Mouse (Mus musculus): ENCODE data around the gene Rft1. TPM values are rescaled to one million over a fixed set of nuclear protein-coding genes. Genes with fewer than 3 reads are reported as not detected.
A peak's percentile ranks its signal among the peaks of the same experiment; 100 is the strongest.

The Rft1 gene
- total RNA-seq, 1 experiment from 2014 or later = 19.7 TPM

DNA sequence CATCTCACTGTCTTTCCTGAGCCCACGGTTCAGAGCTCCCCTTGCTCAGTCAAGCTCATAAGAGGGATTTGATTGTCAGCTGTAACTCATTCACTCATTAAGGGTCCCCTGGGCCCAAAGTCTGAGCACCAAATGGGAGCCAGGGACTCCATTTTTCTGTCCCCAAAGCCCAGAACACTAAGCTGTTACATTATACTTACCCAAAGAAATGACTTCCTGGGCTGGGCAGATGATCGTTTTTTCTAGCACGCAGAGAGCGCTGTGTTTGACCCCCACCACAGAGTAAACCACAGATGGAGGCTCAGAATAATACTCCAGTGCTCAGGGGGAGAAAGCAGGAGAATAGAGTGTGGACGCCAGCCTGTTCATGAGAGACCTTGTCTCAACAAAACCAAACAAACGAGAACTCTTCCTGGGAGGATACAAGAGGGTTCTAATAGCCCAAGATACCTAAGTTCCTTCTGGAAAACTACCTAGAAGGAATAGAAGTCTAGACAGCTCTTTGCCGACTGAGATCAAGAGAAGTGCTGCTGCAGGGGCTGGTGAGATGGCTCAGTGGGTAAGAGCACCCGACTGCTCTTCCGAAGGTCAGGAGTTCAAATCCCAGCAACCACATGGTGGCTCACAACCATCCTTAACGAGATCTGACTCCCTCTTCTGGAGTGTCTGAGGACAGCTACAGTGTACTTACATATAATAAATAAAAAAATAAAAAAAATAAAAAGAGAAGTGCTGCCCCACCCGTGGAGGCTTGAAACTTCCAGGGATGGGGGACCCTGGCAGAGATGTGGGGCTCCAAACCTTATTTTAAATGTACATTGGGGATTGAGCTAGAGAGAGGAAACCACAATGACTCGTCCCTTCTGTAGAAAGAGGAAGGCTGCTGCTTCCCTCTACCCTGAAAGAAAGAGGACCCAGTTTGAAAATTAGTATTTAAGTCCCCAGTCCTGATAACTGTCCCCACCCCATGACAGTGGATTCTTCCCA lies 27.1 kb upstream of the Rft1 start:
- ATAC-seq (replicated peaks in 1 of 2; ENCODE audit: insufficient read depth in 1 of 2, low FRiP score in 2 of 2, low TSS enrichment in 1 of 2, low read depth in 1 of 2, poor library complexity in 2 of 2, severe bottlenecking in 2 of 2) = peak; percentile 51 to 68

DNA sequence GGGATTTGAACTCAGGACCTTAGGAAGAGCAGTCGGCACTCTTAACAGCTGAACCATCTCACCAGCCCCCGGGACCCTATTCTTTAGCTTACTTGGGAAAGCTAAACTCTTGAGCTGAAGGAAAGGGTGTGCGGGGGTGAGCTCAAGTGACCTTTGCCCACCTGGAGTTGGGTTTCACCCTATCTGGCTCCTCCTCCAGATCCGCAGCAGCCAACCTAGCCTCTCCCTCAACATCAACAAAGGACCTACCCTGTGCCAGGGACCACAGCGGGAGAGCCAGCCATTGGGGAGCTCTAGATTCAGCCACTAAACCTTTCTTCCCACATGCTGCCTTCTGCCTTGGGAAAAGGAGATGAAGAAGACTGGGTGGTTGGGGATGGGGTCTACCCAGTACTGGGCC lies 25.9 kb upstream of the Rft1 start:
- no peak for ATAC-seq (replicated peaks in 1 of 2; ENCODE audit: insufficient read depth in 1 of 2, low FRiP score in 2 of 2, low TSS enrichment in 1 of 2, low read depth in 1 of 2, poor library complexity in 2 of 2, severe bottlenecking in 2 of 2)

DNA sequence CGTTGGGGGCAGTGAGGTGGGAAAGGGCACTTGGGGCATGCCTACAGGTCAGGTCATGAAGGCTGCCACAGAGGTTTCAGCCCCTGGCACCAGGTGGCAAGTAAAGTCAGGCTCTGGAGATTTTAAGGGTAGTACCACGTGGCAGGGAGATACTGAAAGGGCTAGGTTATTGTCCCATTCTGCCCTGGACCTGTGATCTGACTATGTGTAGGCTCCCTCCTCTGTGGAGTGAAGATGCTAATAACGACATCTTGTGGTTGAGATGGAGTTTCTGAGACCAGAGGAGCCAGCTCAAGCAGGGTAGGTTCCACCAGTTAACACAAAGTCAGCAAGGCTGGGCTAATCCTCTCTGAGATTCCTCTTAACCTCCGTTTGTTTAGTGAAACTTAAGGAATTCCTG lies 24.3 kb upstream of the Rft1 start:
- ATAC-seq (replicated peaks in 1 of 2; ENCODE audit: insufficient read depth in 1 of 2, low FRiP score in 2 of 2, low TSS enrichment in 1 of 2, low read depth in 1 of 2, poor library complexity in 2 of 2, severe bottlenecking in 2 of 2) = no peak

DNA sequence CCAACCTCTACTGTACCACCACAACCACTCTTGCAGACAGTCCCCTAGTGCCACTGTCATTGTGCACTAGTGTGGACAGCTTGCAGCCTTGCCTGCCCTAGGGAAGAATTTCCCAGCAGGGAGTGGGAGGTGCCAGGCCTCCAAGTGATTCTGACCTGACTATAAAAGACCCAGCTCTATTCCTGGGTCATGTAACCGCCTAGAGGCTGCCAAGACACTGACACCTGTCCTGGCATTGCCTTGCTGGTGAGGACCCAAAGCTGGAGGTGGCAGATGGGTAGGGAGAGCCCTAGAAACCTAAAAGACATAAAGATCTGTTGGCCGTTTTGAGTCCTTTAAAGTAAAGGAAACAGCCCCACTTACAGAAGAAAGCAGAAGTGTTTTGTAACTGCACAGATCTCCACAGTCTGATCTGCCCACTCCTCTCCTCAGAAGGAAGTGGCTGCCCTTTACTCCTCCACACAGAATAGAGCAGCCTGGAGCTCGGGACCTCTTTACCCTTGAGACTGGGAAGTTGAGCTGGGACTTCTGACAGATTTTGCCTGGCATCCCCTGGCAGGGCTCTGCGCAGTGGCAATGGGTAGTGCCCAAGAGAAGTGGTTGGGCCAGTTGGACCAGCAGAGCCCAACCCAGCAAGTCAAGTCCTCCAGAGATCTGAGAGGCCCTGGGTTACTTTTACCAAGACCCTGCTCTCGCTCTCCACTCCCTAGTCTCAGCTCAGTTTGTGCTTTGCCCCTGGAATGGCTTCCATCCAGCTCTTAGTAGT lies 23.2 kb upstream of the Rft1 start:
- ATAC-seq (replicated peaks in 1 of 2; ENCODE audit: insufficient read depth in 1 of 2, low FRiP score in 2 of 2, low TSS enrichment in 1 of 2, low read depth in 1 of 2, poor library complexity in 2 of 2, severe bottlenecking in 2 of 2) = peak; percentile 61 to 71

DNA sequence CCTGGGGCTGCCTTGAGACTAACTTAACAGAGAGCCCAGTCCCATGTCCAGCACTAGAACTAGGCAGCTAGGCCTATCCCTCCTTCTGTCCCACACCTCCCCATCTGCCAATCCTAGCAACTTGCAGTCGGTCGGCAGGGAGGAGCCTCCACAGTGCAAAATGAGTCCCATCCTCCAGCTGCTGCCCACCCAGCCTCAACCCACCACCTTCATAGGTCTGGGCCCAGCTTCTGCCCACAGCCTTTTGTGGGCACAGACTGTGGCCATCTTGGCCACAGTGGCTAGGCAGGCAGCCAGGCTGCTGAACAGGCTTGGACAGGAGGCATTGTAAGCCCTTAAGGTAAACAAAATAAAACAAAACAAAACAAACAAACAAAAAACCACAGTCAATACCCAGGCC lies 22.3 kb upstream of the Rft1 start:
- ATAC-seq (replicated peaks in 1 of 2; ENCODE audit: insufficient read depth in 1 of 2, low FRiP score in 2 of 2, low TSS enrichment in 1 of 2, low read depth in 1 of 2, poor library complexity in 2 of 2, severe bottlenecking in 2 of 2) = no peak

DNA sequence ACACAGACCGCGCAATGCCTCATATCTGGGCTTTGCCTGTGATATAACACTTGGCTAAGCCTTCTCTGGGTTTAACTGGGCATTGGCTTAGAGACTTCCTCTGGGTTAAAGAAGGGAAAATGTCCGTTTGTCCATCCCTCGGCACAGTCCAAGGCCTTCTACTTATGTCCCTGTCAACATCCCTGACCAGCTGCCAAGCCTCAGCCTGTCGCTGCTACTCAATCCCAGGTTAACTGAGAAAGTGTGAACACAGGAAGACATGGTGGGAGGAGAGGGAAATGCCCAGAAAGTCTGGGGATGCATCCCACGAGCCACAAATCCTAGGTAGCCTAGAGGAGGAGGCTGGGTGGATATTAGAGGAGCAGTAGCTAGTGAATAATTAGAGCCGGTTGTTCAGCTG lies 20.5 kb upstream of the Rft1 start:
- ATAC-seq (replicated peaks in 1 of 2; ENCODE audit: insufficient read depth in 1 of 2, low FRiP score in 2 of 2, low TSS enrichment in 1 of 2, low read depth in 1 of 2, poor library complexity in 2 of 2, severe bottlenecking in 2 of 2) = no peak

DNA sequence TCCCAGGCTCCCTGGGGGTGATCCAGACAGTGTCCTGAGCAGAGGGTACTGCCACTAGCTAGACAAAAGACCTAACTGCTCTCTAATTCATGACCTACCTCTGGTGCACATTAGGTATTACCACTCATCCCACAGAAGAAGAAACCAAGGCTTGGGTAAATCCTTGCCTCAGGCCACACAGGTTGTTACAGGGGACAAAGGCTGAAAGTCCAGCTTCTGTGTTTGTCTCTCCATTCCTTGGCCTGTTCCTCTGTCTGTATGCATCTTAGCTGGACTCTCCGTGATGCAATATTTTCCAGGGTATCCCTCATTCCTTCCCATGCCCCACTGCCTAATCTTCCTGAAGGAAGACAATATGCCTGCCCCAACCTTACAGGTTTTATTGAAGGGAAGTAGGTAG lies 19.7 kb upstream of the Rft1 start:
- no peak for ATAC-seq (replicated peaks in 1 of 2; ENCODE audit: insufficient read depth in 1 of 2, low FRiP score in 2 of 2, low TSS enrichment in 1 of 2, low read depth in 1 of 2, poor library complexity in 2 of 2, severe bottlenecking in 2 of 2)

DNA sequence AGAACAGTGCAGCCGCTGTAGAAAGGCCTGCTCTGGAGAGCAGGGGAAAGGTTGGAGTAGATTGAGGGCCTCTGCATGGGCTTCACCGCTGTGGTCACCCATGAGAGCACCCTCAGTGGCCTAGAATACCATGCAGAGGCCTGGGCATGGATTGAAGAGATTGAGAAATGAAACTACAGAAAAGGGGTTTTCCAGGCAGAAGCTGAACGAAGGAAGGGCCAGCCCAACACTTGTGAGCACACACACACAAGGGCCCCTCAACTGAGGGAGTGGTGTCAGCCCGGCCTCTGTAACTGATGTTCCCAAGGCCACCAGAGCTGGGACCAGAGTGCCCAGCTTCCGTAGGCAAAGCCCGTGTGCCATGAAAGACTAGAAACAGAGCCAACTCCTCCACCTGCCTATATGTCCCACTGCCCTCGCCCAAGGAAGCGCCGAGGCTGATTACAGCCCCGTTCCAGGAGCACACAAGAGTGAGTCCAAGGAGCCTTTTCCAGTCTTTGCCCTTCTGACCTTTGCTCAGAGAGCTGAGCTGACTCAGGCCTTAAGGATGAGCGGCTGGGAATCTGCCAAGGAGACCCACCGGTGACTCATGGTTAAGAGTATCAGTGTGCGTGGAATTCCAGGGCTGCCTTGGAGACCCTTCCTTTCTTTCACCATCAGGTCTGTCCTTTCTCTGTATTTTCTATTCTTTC lies 18.8 kb upstream of the Rft1 start:
- no peak for ATAC-seq (replicated peaks in 1 of 2; ENCODE audit: insufficient read depth in 1 of 2, low FRiP score in 2 of 2, low TSS enrichment in 1 of 2, low read depth in 1 of 2, poor library complexity in 2 of 2, severe bottlenecking in 2 of 2)

DNA sequence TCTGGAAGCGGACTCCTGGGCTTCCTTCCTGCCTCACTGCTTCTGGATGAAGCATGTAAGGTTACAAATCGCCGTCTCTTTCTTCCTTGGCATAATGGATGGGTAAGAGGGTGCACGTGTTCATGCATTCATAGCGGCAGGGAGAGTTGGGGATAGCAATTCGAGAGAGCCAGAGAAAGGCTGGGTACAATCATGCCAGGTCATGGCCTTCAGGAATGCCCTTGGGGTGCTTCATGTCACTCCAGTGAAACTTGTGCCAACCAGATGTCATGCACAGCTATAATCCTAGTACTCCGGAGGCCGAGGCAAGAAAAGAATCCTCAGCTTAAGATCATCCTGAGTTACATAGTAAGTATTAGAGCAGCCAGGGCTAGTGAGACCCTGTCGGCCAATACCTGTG lies 17.7 kb upstream of the Rft1 start:
- no peak for ATAC-seq (replicated peaks in 1 of 2; ENCODE audit: insufficient read depth in 1 of 2, low FRiP score in 2 of 2, low TSS enrichment in 1 of 2, low read depth in 1 of 2, poor library complexity in 2 of 2, severe bottlenecking in 2 of 2)

DNA sequence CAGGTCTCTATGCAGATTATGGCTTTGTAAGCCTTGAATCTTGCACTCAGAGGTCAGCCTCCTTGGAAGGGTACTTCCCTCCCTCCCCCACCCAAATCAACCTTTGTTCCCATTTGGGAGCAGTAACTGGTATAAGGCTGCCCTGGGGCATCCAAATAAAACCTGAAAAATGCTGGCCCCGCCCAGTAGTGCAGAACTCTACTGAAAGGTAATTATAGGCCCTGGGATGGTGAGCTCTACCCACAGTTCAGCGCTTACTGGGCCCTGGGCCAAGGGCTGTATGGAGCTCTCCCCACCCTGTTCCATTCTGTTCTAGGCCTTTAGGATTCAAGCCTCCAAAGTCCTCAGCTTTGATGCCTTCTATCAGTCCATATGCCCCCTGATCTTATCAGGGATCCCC lies 17.1 kb upstream of the Rft1 start:
- ATAC-seq (replicated peaks in 1 of 2; ENCODE audit: insufficient read depth in 1 of 2, low FRiP score in 2 of 2, low TSS enrichment in 1 of 2, low read depth in 1 of 2, poor library complexity in 2 of 2, severe bottlenecking in 2 of 2) = no peak

DNA sequence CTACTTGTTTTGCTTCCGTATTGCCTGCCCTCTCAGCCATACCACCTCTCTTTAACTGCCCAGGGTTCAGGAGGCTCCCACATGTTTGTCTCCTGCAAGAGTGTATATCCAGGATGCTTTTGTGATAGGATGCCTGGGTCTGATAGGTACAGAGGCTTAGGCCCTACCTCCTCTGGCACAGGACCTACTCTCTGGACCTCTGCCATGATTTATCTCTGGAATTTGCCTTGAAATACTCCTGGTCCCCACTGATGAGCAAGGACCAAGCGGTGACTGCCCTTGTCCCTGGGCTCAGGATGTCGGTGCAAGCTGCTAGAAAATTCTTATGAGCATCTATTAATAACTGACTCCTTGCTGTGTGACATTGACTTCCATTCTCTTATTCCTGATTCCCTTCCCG lies 16.2 kb upstream of the Rft1 start:
- ATAC-seq (replicated peaks in 1 of 2; ENCODE audit: insufficient read depth in 1 of 2, low FRiP score in 2 of 2, low TSS enrichment in 1 of 2, low read depth in 1 of 2, poor library complexity in 2 of 2, severe bottlenecking in 2 of 2) = no peak

DNA sequence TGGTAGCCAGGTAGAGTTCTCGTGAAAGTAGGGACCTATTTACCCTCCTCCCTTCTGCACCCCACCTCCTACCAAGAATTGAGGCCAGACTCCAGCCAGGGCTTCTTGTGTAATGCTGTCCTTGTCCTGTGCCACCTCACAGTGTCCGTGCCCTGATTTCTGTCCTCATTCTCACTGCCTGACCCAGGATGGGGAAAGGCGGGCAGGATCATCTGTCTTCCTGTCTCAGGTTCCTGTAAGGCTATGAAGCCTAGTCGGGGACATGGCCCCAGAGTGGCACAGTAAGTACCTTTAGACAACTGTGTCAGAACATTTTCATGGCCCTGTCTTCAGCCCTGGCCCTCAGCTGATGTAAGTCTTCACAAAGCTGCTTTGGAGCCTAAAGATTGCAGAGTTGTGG lies 15.5 kb upstream of the Rft1 start:
- no peak for ATAC-seq (replicated peaks in 1 of 2; ENCODE audit: insufficient read depth in 1 of 2, low FRiP score in 2 of 2, low TSS enrichment in 1 of 2, low read depth in 1 of 2, poor library complexity in 2 of 2, severe bottlenecking in 2 of 2)

DNA sequence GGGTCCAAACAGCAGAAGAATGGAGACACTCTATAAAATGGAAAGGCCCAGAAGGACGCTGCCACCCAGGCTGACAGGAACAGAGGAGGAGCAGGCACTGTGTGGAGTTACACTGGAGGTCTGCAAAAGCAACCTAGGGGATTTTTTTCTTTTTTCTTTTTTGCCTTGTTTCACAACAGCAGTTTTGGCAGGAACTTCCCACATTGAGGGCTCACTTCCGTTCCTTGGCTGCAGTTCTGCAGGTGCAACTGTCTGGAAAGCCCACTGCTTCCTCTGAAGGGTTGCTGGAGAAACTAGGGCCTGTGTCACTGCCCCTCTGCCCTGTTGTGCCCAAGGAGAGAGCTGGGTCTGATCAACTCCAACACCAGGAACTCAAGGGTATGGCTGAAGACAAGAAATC lies 12.4 kb upstream of the Rft1 start:
- peak; percentile 73 to 80 for ATAC-seq (replicated peaks in 1 of 2; ENCODE audit: insufficient read depth in 1 of 2, low FRiP score in 2 of 2, low TSS enrichment in 1 of 2, low read depth in 1 of 2, poor library complexity in 2 of 2, severe bottlenecking in 2 of 2)

DNA sequence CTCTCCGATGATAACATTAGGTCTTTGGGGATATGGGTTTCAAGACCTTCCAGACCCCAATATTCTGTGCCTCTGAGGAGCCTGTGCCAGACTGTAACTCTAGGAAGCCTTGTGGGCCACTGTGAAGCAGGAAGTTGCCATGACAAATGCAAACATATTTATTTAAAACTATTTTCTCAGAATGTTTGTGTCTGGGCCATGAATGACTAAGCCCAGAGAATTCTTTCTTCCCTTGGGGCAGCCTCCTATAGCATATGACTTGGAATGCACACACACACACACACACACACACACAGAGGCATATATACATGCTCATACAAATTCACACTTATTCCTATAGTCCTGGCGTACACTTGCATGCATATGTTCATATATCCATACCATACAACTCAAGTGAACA lies 10.1 kb upstream of the Rft1 start:
- no peak for ATAC-seq (replicated peaks in 1 of 2; ENCODE audit: insufficient read depth in 1 of 2, low FRiP score in 2 of 2, low TSS enrichment in 1 of 2, low read depth in 1 of 2, poor library complexity in 2 of 2, severe bottlenecking in 2 of 2)

DNA sequence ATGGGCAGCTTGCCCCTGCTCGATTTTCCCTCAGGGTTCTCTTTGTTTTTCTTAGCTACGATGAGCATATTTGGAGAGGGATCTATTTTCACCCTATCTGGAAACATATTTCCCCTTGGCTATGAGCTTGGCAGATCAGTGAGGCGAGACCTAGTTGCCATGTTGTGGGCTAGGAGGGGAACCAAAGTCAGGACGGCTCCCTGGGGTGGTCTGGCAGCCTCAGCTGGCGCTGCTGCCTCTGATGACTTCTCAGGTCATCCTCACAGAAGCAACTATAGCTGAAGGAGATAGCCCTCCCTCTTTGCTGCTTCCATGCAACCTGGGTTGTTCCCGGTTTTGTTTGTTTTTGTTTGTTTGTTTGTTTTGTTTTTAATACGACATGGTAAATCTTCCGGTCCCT lies 9.1 kb upstream of the Rft1 start:
- no peak for ATAC-seq (replicated peaks in 1 of 2; ENCODE audit: insufficient read depth in 1 of 2, low FRiP score in 2 of 2, low TSS enrichment in 1 of 2, low read depth in 1 of 2, poor library complexity in 2 of 2, severe bottlenecking in 2 of 2)

DNA sequence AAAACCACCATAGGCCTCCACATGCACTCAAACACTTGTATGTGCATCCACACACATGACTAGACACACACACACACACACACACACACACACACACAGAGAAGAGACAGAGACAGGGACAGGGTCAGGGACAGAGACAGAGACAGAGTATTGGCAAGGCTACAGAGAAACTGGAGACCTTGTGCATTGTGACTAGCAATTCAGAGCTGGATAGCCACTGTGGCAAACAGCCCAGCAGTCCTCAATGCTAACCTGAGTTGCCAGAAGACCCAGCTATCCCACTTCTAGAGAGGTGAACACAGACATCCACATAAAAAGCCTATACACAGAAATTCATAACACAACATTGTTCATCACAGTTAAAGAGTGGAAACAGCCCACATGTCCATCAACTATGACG lies 7.7 kb upstream of the Rft1 start:
- ATAC-seq (replicated peaks in 1 of 2; ENCODE audit: insufficient read depth in 1 of 2, low FRiP score in 2 of 2, low TSS enrichment in 1 of 2, low read depth in 1 of 2, poor library complexity in 2 of 2, severe bottlenecking in 2 of 2) = no peak

DNA sequence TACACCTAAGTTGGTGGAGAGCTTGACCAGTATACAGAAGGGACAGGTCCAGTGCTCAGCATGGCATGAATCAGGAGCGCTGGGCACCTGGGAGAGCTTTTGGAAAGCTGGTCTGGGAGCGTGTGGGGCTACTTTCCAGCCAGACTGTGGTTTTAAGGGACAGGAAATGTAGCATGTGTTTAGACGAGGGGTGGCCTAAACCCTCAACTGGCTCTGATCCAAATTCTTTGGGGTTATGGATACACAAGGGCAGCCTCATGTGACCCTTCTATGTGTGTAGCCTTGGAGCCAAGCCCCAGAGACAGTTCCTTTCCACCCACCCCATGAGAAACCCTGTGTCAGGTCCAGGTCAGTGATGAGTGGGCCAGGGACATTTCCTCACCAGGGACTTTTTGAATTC lies 5.7 kb upstream of the Rft1 start:
- peak in 1 of 2 experiments; percentile 43; a peak in 2 of 4 replicates for ATAC-seq (replicated peaks in 1 of 2; ENCODE audit: insufficient read depth in 1 of 2, low FRiP score in 2 of 2, low TSS enrichment in 1 of 2, low read depth in 1 of 2, poor library complexity in 2 of 2, severe bottlenecking in 2 of 2)

DNA sequence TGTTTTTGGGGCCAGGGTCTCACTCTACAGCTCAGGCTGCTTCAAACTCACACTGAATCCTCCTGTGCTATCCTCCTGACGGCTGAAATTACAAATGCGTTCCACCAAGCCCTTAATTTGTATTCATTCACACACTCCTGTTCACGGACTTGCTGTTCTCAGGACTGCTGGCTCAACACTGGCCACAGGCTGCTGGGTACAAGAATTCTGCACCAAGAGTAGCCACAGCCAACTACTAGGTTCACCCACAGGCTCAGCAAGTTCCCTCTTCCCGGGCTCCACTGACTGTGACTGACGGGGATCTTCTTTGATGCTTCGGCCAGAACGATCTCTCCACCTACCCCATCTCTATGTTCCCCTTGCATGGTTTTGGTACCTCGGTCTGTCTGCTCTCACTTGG lies 4.4 kb upstream of the Rft1 start:
- no peak for ATAC-seq (replicated peaks in 1 of 2; ENCODE audit: insufficient read depth in 1 of 2, low FRiP score in 2 of 2, low TSS enrichment in 1 of 2, low read depth in 1 of 2, poor library complexity in 2 of 2, severe bottlenecking in 2 of 2)

All from hematopoietic stem cell, adult 5-6 weeks (primary cell).